Mouse (Mus musculus) forebrain, postnatal 0 days (tissue): Measurements from ENCODE around the gene Zfp712. TPM values are rescaled to one million over a fixed set of nuclear protein-coding genes. Genes with fewer than 3 reads are reported as not detected.
A peak's percentile ranks its signal among the peaks of the same experiment; 100 is the strongest.

ENCODE experiments used
- ATAC-seq: fragments of 200-750 bp; cut with Nextera tagmentation; 2 replicates; pipeline ENCODE4 v1.8.0; 2017; ENCODE audit warnings: mild to moderate bottlenecking, moderate library complexity
- DNase-seq: peaks from one replicate; pipeline ENCODE4 v3.0.0-alpha.2; 2015
- H3K27ac ChIP-seq: fragments of 300-500 bp; sonication (generic); 2 replicates; pipeline ENCODE4 v1.5.1; 2014; ENCODE audit warnings: low read depth, mild to moderate bottlenecking, antibody characterized with exemption, low read length, moderate library complexity, mixed read lengths
- H3K27me3 ChIP-seq: fragments of 300-500 bp; sonication (generic); 2 replicates; pipeline ENCODE4 v1.6.1; 2014; ENCODE audit warnings: mild to moderate bottlenecking, low read length, mixed read lengths; ENCODE audit not compliant: insufficient read depth
- H3K36me3 ChIP-seq: fragments of 300-500 bp; sonication (generic); 2 replicates; pipeline ENCODE4 v1.6.1; 2014; ENCODE audit warnings: mild to moderate bottlenecking, moderate library complexity; ENCODE audit not compliant: insufficient read depth
- H3K4me1 ChIP-seq: fragments of 300-500 bp; sonication (generic); 2 replicates; pipeline ENCODE4 v1.6.1; 2014; ENCODE audit warnings: antibody characterized with exemption; ENCODE audit not compliant: insufficient read depth
- H3K4me2 ChIP-seq: fragments of 300-500 bp; sonication (generic); 2 replicates; pipeline ENCODE4 v1.6.1; 2014; ENCODE audit warnings: low read depth, mild to moderate bottlenecking, moderate library complexity
- H3K4me3 ChIP-seq: fragments of 300-500 bp; sonication (generic); 2 replicates; pipeline ENCODE4 v1.5.1; 2014; ENCODE audit warnings: low read depth, low read length, mixed read lengths
- H3K9ac ChIP-seq: fragments of 300-500 bp; sonication (generic); 2 replicates; pipeline ENCODE4 v1.6.1; 2014; ENCODE audit warnings: mild to moderate bottlenecking
- H3K9me3 ChIP-seq: fragments of 300-500 bp; sonication (generic); 2 replicates; pipeline ENCODE4 v1.6.1; 2016; ENCODE audit warnings: low read length
- CTCF ChIP-seq: sonication (generic); IDR thresholded peaks from 2 replicates; pipeline ENCODE4 v1.5.1; 2016; ENCODE audit warnings: antibody characterized with exemption, control low read depth, low read depth
- WGBS: fragments of 180-500 bp; shearing (Covaris S2); extraction: QIAGEN DNeasy Blood & Tissue Kit; methylation state at CpG from one replicate; pipeline ENCODE4 v1.1.7; 2014; 5-methylcytosine and 5-hydroxymethylcytosine counted together
- polyA plus RNA-seq: library from polyadenylated mRNA; unstranded; fragments of >200 nt; fragmentation: Nextera tagmentation; extraction: Ambion mirVana; gene quantifications from 2 replicates; pipeline ENCODE4 v1.2.1, GENCODE M21; 2015
- total RNA-seq: library from RNA; depleted of rRNA; stranded (reverse); fragments of >200 nt; gene quantifications from 2 replicates; pipeline ENCODE4 v1.2.3, GENCODE M21; 2014; rRNA removed

Gene Zfp712
- total RNA-seq (10.1 and 10.2 TPM in 2 replicates), polyA plus RNA-seq (1.8 and 3.2 TPM in 2 replicates)

GRCm38 (mm10) chr13:67060786-67061358 lies at the start of gene Zfp712:
Zfp712 (minus strand) TSS chr13:67061170.
- Histone ChIP-seq H3K36me3 (no peaks in the 10 kb centered on the region), H3K27ac (peak within 1 kb of the TSS; percentile 68), H3K27me3 (no peaks in the 10 kb centered on the region), H3K9ac (peak within 1 kb of the TSS; percentile 75), H3K9me3 (no peaks in the 10 kb centered on the region), H3K4me1 (0 out of 2 replicates have a peak, but pooled peaks cover 6% of the 10 kb centered on the region), H3K4me3 (peak within 1 kb of the TSS; percentile 83), H3K4me2 (peak within 1 kb of the TSS; percentile 80)
- ATAC-seq (peak; percentile 97), DNase-seq (peak; percentile 96)
- under 1% methylated on average over 27 of the region's 27 CpGs for WGBS
- TF ChIP-seq CTCF = no peak; the same call in 1 of the 2 replicates

DNA sequence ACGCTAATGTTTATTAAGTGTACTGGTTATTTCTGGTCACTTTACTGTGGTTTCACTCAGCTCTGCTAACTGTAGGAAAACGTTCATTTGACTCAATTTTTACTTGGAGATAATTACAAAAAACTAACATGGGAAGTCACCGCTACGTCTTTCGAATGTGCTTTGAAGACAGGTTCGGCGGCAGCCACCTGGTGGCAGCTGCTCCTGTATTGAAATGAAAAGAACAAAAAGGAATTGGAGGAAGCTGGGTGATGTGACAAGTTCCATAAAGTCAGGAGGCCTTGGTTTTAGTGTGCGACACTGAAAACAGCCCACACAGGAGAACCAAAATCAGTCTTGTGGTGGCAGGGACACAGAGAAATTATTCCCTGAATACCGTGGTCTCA lies 47.8 kb upstream of the Zfp712 start:
- Histone ChIP-seq H3K4me2 (peak overlapping the region; percentile 83), H3K9me3 (no peaks in the 10 kb centered on the region), H3K27me3 (no peaks in the 10 kb centered on the region), H3K27ac (no peak overlapping the region), H3K36me3 (no peaks in the 10 kb centered on the region), H3K9ac (0 out of 2 replicates have a peak overlapping the region, but pooled peaks have one; percentile 19), H3K4me3 (peak overlapping the region; percentile 63), H3K4me1 (no peaks in the 10 kb centered on the region; the same call in 1 of the 2 replicates)
- TF ChIP-seq CTCF = no peak
- no peak for DNase-seq
- WGBS = 4% methylated on average over 9 of the region's 9 CpGs
- ATAC-seq = peak; percentile 75

DNA sequence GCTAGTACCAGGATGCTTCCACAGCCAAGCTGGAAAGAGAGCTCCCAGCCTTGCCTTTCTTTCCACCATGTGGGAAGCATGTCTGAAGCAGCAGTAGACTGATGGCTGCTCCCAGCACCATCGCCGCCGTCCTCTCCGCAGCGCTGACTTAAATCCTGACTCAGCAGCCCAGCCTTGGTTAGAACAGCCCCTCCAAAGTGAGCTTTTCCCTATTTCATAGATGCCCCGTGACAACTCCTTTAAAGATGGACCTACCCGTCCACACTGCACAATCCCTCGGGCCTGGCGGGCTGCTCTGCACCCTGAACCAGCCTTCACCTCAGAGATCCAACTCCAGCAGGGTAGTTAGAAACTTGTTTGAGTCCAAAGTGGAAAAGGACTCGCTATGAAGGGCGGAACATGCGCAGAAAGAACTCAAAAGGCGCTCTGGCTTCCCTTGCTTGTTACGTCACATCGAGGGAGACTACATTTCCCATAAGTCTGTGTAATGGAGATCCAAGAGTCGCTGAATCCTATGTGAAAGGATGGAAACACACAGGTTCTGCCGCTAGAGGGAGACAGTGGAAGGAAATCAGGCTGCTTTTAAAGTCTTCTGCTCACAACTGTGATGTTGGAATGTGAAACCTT lies 47.3 kb upstream of the Zfp712 start, which contains the start of gene Gm28557:
Gm28557 (minus strand) TSS at position 411 of the 627 bp plus-strand sequence.
- under 1% methylated on average over 17 of the region's 17 CpGs for WGBS
- Histone ChIP-seq H3K4me1 (no peaks in the 10 kb centered on the region; the same call in 1 of the 2 replicates), H3K36me3 (no peaks in the 10 kb centered on the region), H3K9ac (peak within 1 kb of the TSS; percentile 53), H3K4me2 (peak within 1 kb of the TSS; percentile 83), H3K27me3 (no peaks in the 10 kb centered on the region), H3K4me3 (peak within 1 kb of the TSS; percentile 63), H3K27ac (peak within 1 kb of the TSS; percentile 59), H3K9me3 (no peaks in the 10 kb centered on the region)
- DNase-seq (peak; percentile 95), ATAC-seq (peak; percentile 99)
- TF ChIP-seq CTCF = peak; percentile 92

GRCm38 (mm10) chr13:67107681-67108080 lies 46.7 kb upstream of the Zfp712 start:
- no peak for ATAC-seq

DNA sequence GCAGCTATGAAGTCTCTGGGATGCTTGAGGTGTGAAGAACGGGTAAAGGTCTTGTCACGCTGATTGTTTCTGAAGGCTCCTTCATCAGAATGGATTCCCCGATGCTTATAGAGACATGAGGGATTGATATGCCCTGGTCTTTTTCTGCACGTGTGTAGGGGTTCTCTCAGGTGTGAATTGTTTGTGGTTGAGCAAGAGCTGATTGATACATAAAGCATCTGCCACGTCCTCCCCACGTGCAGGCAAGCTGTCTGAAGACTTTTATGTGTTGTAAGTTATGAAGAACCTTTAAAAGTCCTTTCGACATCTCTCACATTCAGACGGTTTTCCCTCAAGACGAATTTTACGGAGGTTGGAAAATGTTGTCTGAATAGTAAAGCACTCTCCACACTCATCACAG lies 36.9 kb upstream of the Zfp712 start, which contains the start of gene Zfp708:
Zfp708 (minus strand) TSS at position 101 of the 400 bp plus-strand sequence.
- Histone ChIP-seq H3K9me3 (no peaks in the 10 kb centered on the region), H3K4me3 (no peak within 1 kb of the TSS), H3K9ac (no peak within 1 kb of the TSS), H3K36me3 (no peaks in the 10 kb centered on the region), H3K27me3 (no peaks in the 10 kb centered on the region), H3K4me2 (no peak within 1 kb of the TSS), H3K4me1 (no peaks in the 10 kb centered on the region), H3K27ac (no peak within 1 kb of the TSS)
- ATAC-seq (no peak), DNase-seq (no peak)
- 90% methylated on average over 10 of the region's 10 CpGs for WGBS
- no peak for TF ChIP-seq CTCF

More at GRCm38 (mm10) chr13:67107681-67108080, 46.7 kb upstream of the Zfp712 start:
- Histone ChIP-seq H3K36me3 (no peaks in the 10 kb centered on the region), H3K4me2 (peak overlapping the region; percentile 83), H3K27ac (no peak overlapping the region), H3K4me3 (peak overlapping the region; percentile 63), H3K4me1 (no peaks in the 10 kb centered on the region; the same call in 1 of the 2 replicates), H3K9me3 (no peaks in the 10 kb centered on the region), H3K9ac (peak overlapping the region; percentile 53; the same call in 1 of the 2 replicates), H3K27me3 (no peaks in the 10 kb centered on the region)
- no peak for TF ChIP-seq CTCF
- DNase-seq = no peak
- WGBS = 69% methylated on average over 9 of the region's 9 CpGs

- no peak overlapping the region for H3K27ac ChIP-seq
- WGBS = 87% methylated on average over 1 of the region's 1 CpGs
- DNase-seq = no peak
Observed at GRCm38 (mm10) chr13:67090154-67090553, 29.2 kb upstream of the Zfp712 start.

GRCm38 (mm10) chr13:67081946-67082345 lies 21.0 kb upstream of the Zfp712 start:
- DNase-seq = no peak
- TF ChIP-seq CTCF = no peak
- 79% methylated on average over 1 of the region's 1 CpGs for WGBS
- Histone ChIP-seq H3K4me3 (peak overlapping the region; percentile 77), H3K27me3 (no peaks in the 10 kb centered on the region), H3K9ac (peak overlapping the region; percentile 70; the same call in 1 of the 2 replicates), H3K27ac (peak overlapping the region; percentile 71), H3K36me3 (peaks cover 3% of the 10 kb centered on the region; the same call in 1 of the 2 replicates), H3K4me2 (peak overlapping the region; percentile 72), H3K4me1 (peaks cover 6% of the 10 kb centered on the region), H3K9me3 (0 out of 2 replicates have a peak, but pooled peaks cover 6% of the 10 kb centered on the region)
- no peak for ATAC-seq

More at GRCm38 (mm10) chr13:67090154-67090553, 29.2 kb upstream of the Zfp712 start:
- H3K36me3 ChIP-seq = no peaks in the 10 kb centered on the region
- H3K4me1 ChIP-seq = no peaks in the 10 kb centered on the region
- no peak overlapping the region for H3K9ac ChIP-seq
- ATAC-seq = no peak
- no peaks in the 10 kb centered on the region for H3K27me3 ChIP-seq
- no peaks in the 10 kb centered on the region for H3K9me3 ChIP-seq
- TF ChIP-seq CTCF = no peak
- no peak overlapping the region for H3K4me3 ChIP-seq
- H3K4me2 ChIP-seq = no peak overlapping the region
